9 mouse cellular contexts compared by ENCODE assay signal in genomic region chr1:189887518-189887917, GRCm38 (mm10). TPM values are rescaled to one million over a fixed set of nuclear protein-coding genes. Genes with fewer than 3 reads are reported as not detected.
DNase-seq lines count a peak whose midpoint lies in the region; ATAC-seq and TF ChIP-seq lines count a peak whose summit lies in the region.
"Had no signal": no experiment of that assay in that cellular context is flagged by ENCODE, and none has a peak within 500 bp of the region (broad histone marks: within the 10 kb centered on the region; RNA-seq: fewer than 3 reads in every experiment).

No protein-coding gene starts in this region.

- H3K36me3 ChIP-seq in hindbrain, embryonic 15.5 days: no peaks in the 10 kb centered on the region
- H3K36me3 ChIP-seq in midbrain, embryonic 11.5 days (ENCODE audit: control insufficient read depth, insufficient read depth, low read length): no peaks in the 10 kb centered on the region
- H3K36me3 ChIP-seq in spleen, adult 2 months (ENCODE audit: control insufficient read depth, insufficient read depth, low read length): no peaks in the 10 kb centered on the region

- no peak overlapping the region for H3K27ac ChIP-seq in cerebellum, adult 2 months (ENCODE audit: insufficient read depth, low read length)
- H3K27ac ChIP-seq in hindbrain, embryonic 15.5 days (replicated peaks): no peak overlapping the region
- H3K27ac ChIP-seq in midbrain, embryonic 11.5 days (ENCODE audit: low read depth, low read length): no peak overlapping the region
- H3K27ac ChIP-seq in spleen, adult 2 months (ENCODE audit: insufficient read depth, low read length): no peak overlapping the region
- H3K27ac ChIP-seq: limb, embryonic 12.5 days had no signal

- intact Hi-C loops in left cerebral cortex, postnatal 14 days (cut with DNase I): loop anchor here (1.0 kb wide), 2 partner anchors 40 to 86 kb away; no protein-coding TSS in a partner anchor

- WGBS in cerebellum, adult 2 months: 6% methylated on average over 7 of the region's 7 CpGs
- 27% methylated on average over 7 of the region's 7 CpGs for WGBS in hindbrain, embryonic 15.5 days
- 36% methylated on average over 7 of the region's 7 CpGs for WGBS in midbrain, embryonic 11.5 days
- WGBS in spleen, adult 2 months: 28% methylated on average over 7 of the region's 7 CpGs

- no peak overlapping the region for H3K4me2 ChIP-seq in hindbrain, embryonic 15.5 days
- no peak overlapping the region for H3K4me2 ChIP-seq in midbrain, embryonic 11.5 days
- H3K4me2 ChIP-seq: limb, embryonic 12.5 days had no signal

- peak; percentile 68 to 69 for DNase-seq in left cerebral cortex, adult 18-20 months (ENCODE audit: low spot score in 2 of 2)
- no peak for DNase-seq in left cerebral cortex, adult 11 months (ENCODE audit: low spot score)
- DNase-seq in cerebellum, adult 2 months: peak; percentile 77 to 78
- peak; percentile 71 for DNase-seq in forelimb bud, embryonic 11.5 days (ENCODE audit: low read depth, low spot score)
- peak; percentile 50 to 68 for DNase-seq in left cerebral cortex, postnatal 14 days (ENCODE audit: low spot score in 2 of 2)
- peak; percentile 93 for DNase-seq in midbrain, embryonic 11.5 days (ENCODE audit: low spot score, missing footprints)
- peak in 1 of 2 experiments; percentile 41 for DNase-seq in spleen, adult 2 months (ENCODE audit: low read depth in 1 of 2, low spot score in 2 of 2)

- no peak overlapping the region for H3K9ac ChIP-seq in hindbrain, embryonic 15.5 days
- no peak overlapping the region for H3K9ac ChIP-seq in midbrain, embryonic 11.5 days (ENCODE audit: low read length)
- H3K9ac ChIP-seq: limb, embryonic 12.5 days had no signal

- no peaks in the 10 kb centered on the region for H3K27me3 ChIP-seq in cerebellum, adult 2 months (ENCODE audit: control insufficient read depth, insufficient read depth, low read length)
- H3K27me3 ChIP-seq in hindbrain, embryonic 15.5 days: no peaks in the 10 kb centered on the region
- no peaks in the 10 kb centered on the region for H3K27me3 ChIP-seq in midbrain, embryonic 11.5 days (ENCODE audit: control insufficient read depth, insufficient read depth, low read length)
- no peaks in the 10 kb centered on the region for H3K27me3 ChIP-seq in spleen, adult 2 months (ENCODE audit: control insufficient read depth, insufficient read depth, low read length)
- H3K27me3 ChIP-seq: limb, embryonic 12.5 days had no signal

- no peak for TF ChIP-seq POLR2A in cerebellum, adult 2 months (IDR thresholded peaks at IDR 0.05; ENCODE audit: borderline replicate concordance, insufficient read depth, low read length)
- no peak for TF ChIP-seq POLR2A in spleen, adult 2 months (IDR thresholded peaks at IDR 0.05; ENCODE audit: low read depth, low read length)

- H3K9me3 ChIP-seq in hindbrain, embryonic 15.5 days: no peaks in the 10 kb centered on the region
- H3K9me3 ChIP-seq in midbrain, embryonic 11.5 days (ENCODE audit: control insufficient read depth, low read length): no peaks in the 10 kb centered on the region
- H3K9me3 ChIP-seq: limb, embryonic 12.5 days had no signal

- peaks cover 28% of the 10 kb centered on the region for H3K4me1 ChIP-seq in cerebellum, adult 2 months (ENCODE audit: control insufficient read depth, insufficient read depth, low read length)
- H3K4me1 ChIP-seq in hindbrain, embryonic 15.5 days (replicated peaks): peaks cover 6% of the 10 kb centered on the region; the same call in 1 of the 2 replicates
- no peaks in the 10 kb centered on the region; the same call in 1 of the 2 replicates for H3K4me1 ChIP-seq in midbrain, embryonic 11.5 days (ENCODE audit: control insufficient read depth, insufficient read depth, low read length)
- no peaks in the 10 kb centered on the region for H3K4me1 ChIP-seq in spleen, adult 2 months (ENCODE audit: control insufficient read depth, insufficient read depth, insufficient read length)

- peak; percentile 82 for ATAC-seq in hindbrain, embryonic 15.5 days (ENCODE audit: low FRiP score, low read depth)
- ATAC-seq in midbrain, embryonic 11.5 days (ENCODE audit: low FRiP score): peak; percentile 61

- no peak overlapping the region for H3K4me3 ChIP-seq in cerebellum, adult 2 months (replicated peaks; ENCODE audit: insufficient read depth, low read depth, low read length)
- no peak overlapping the region for H3K4me3 ChIP-seq in hindbrain, embryonic 15.5 days
- H3K4me3 ChIP-seq in midbrain, embryonic 11.5 days (ENCODE audit: low read depth, low read length): no peak overlapping the region
- no peak overlapping the region for H3K4me3 ChIP-seq in spleen, adult 2 months (ENCODE audit: extremely low read depth, insufficient read depth, insufficient read length)
- H3K4me3 ChIP-seq: limb, embryonic 12.5 days had no signal

- peak; percentile 95 for TF ChIP-seq CTCF in cerebellum, adult 2 months (IDR thresholded peaks at IDR 0.05; ENCODE audit: borderline replicate concordance, insufficient read depth, low read depth, low read length)
- peak; percentile 91 for TF ChIP-seq CTCF in spleen, adult 2 months (IDR thresholded peaks at IDR 0.05; ENCODE audit: extremely low read depth, insufficient read depth, insufficient read length, insufficient replicate concordance)

RNA-seq across cellular contexts. Expression of gene Smyd2, which starts 34.6 kb away (rescaled TPM):
- 100 to 1,000 TPM in 1 of 2 experiments, 10 to 100 TPM in 1; 88.4 to 113 TPM for total RNA-seq in left cerebral cortex, adult 18-20 months (2021)
- 115 and 131 TPM in 2 replicates for polyA plus RNA-seq in cerebellum, adult 2 months (2012; rRNA removed)
- 75.0 and 78.5 TPM in 2 replicates for polyA plus RNA-seq in hindbrain, embryonic 15.5 days (2015; fragmentation: Nextera tagmentation; extraction: Ambion mirVana)
- 100 to 1,000 TPM; 110 to 113 TPM for total RNA-seq in left cerebral cortex, postnatal 14 days (2021)
- 50.9 and 54.9 TPM in 2 replicates for polyA plus RNA-seq in midbrain, embryonic 11.5 days (2014; fragmentation: Nextera tagmentation; extraction: Ambion mirVana)
- 13.0 and 14.6 TPM in 2 replicates for polyA plus RNA-seq in spleen, adult 2 months (2012; rRNA removed)
